Mouse (Mus musculus) lung, embryonic 14.5 days (tissue): ENCODE results near the gene Etnk1. TPM values are rescaled to one million over a fixed set of nuclear protein-coding genes. Genes with fewer than 3 reads are reported as not detected.

ENCODE experiments used
- ATAC-seq: fragments of 200-750 bp; cut with Nextera tagmentation; 2 replicates; pipeline ENCODE4 v1.8.0; 2017; ENCODE audit warnings: mild to moderate bottlenecking, moderate TSS enrichment, moderate library complexity; ENCODE audit not compliant: insufficient read depth
- DNase-seq: peaks from one replicate; pipeline ENCODE4 v3.0.0-alpha.2; 2015
- H3K27ac ChIP-seq: fragments of 300-500 bp; sonication (generic); 2 replicates; pipeline ENCODE4 v1.5.1; 2014; ENCODE audit warnings: low read depth, mild to moderate bottlenecking, moderate library complexity
- H3K27me3 ChIP-seq: fragments of 300-500 bp; sonication (generic); 2 replicates; pipeline ENCODE4 v1.6.1; 2014; ENCODE audit warnings: low read length, control low read depth; ENCODE audit not compliant: insufficient read depth
- H3K36me3 ChIP-seq: fragments of 300-500 bp; sonication (generic); 2 replicates; pipeline ENCODE4 v1.6.1; 2014; ENCODE audit warnings: control low read depth; ENCODE audit not compliant: insufficient read depth
- H3K4me1 ChIP-seq: fragments of 300-500 bp; sonication (generic); 2 replicates; pipeline ENCODE4 v1.6.1; 2014; ENCODE audit warnings: antibody characterized with exemption, control low read depth; ENCODE audit not compliant: insufficient read depth
- H3K4me2 ChIP-seq: fragments of 300-500 bp; sonication (generic); 2 replicates; pipeline ENCODE4 v1.6.1; 2014; ENCODE audit warnings: mild to moderate bottlenecking
- H3K4me3 ChIP-seq: fragments of 300-500 bp; sonication (generic); 2 replicates; pipeline ENCODE4 v1.5.1; 2014; ENCODE audit warnings: low read depth, low read length
- H3K9ac ChIP-seq: fragments of 300-500 bp; sonication (generic); 2 replicates; pipeline ENCODE4 v1.6.1; 2014
- H3K9me3 ChIP-seq: fragments of 300-500 bp; sonication (generic); 2 replicates; pipeline ENCODE4 v1.6.1; 2016; ENCODE audit warnings: low read depth, low read length, control low read depth
- CTCF ChIP-seq: IDR thresholded peaks from 2 replicates; pipeline ENCODE4 v1.5.1; 2016; ENCODE audit warnings: antibody characterized with exemption, low read depth
- WGBS: fragments of 180-500 bp; shearing (Covaris S2); extraction: QIAGEN DNeasy Blood & Tissue Kit; methylation state at CpG from one replicate; pipeline ENCODE4 v1.1.7; 2014; 5-methylcytosine and 5-hydroxymethylcytosine counted together
- polyA plus RNA-seq: library from polyadenylated mRNA; unstranded; fragments of >200 nt; fragmentation: Nextera tagmentation; extraction: Ambion mirVana; gene quantifications from 2 replicates; pipeline ENCODE4 v1.2.1, GENCODE M21; 2014

The Etnk1 gene
- polyA plus RNA-seq, 1 experiment from 2014 or later = 23.3 TPM

- 73% methylated on average over 2 of the region's 2 CpGs for WGBS
- Histone ChIP-seq H3K9me3 (no peaks in the 10 kb centered on the region), H3K4me2 (no peak overlapping the region), H3K36me3 (no peaks in the 10 kb centered on the region), H3K27me3 (no peaks in the 10 kb centered on the region), H3K9ac (no peak overlapping the region), H3K27ac (no peak overlapping the region), H3K4me1 (no peaks in the 10 kb centered on the region), H3K4me3 (no peak overlapping the region)
- no peak for TF ChIP-seq CTCF
- no peak for ATAC-seq
- DNase-seq = no peak
Measured at GRCm38 (mm10) chr6:143230888-143231287, 63.9 kb downstream of the Etnk1 start.

GRCm38 (mm10) chr6:143232718-143233117 lies 65.7 kb downstream of the Etnk1 start:
- TF ChIP-seq CTCF = no peak
- ATAC-seq (no peak), DNase-seq (no peak)
- H3K27me3 ChIP-seq = no peaks in the 10 kb centered on the region
- no peak overlapping the region for H3K4me2 ChIP-seq
- no peaks in the 10 kb centered on the region; the same call in 1 of the 2 replicates for H3K4me1 ChIP-seq
- H3K36me3 ChIP-seq = no peaks in the 10 kb centered on the region
- no peak overlapping the region for H3K9ac ChIP-seq
- 85% methylated on average over 11 of the region's 11 CpGs for WGBS
- no peak overlapping the region for H3K27ac ChIP-seq
- H3K4me3 ChIP-seq = no peak overlapping the region
- H3K9me3 ChIP-seq = no peaks in the 10 kb centered on the region

GRCm38 (mm10) chr6:143234868-143235267 lies 67.8 kb downstream of the Etnk1 start:
- Histone ChIP-seq H3K4me1 (no peaks in the 10 kb centered on the region; the same call in 1 of the 2 replicates), H3K4me2 (no peak overlapping the region), H3K27me3 (no peaks in the 10 kb centered on the region), H3K4me3 (no peak overlapping the region), H3K36me3 (no peaks in the 10 kb centered on the region), H3K9me3 (no peaks in the 10 kb centered on the region), H3K27ac (no peak overlapping the region), H3K9ac (no peak overlapping the region)
- no peak for TF ChIP-seq CTCF
- WGBS = 74% methylated on average over 8 of the region's 8 CpGs
- ATAC-seq (no peak), DNase-seq (no peak)

- DNase-seq = no peak
- Histone ChIP-seq H3K9me3 (no peaks in the 10 kb centered on the region), H3K27ac (no peak overlapping the region), H3K4me2 (no peak overlapping the region), H3K36me3 (no peaks in the 10 kb centered on the region), H3K27me3 (no peaks in the 10 kb centered on the region), H3K9ac (no peak overlapping the region), H3K4me3 (no peak overlapping the region), H3K4me1 (no peaks in the 10 kb centered on the region; the same call in 1 of the 2 replicates)
- ATAC-seq = no peak
- 67% methylated on average over 21 of the region's 21 CpGs for WGBS
- no peak for TF ChIP-seq CTCF
Measured at GRCm38 (mm10) chr6:143239362-143240074, 72.5 kb downstream of the Etnk1 start.

GRCm38 (mm10) chr6:143243191-143243590 lies 76.2 kb downstream of the Etnk1 start:
- H3K27ac ChIP-seq = no peak overlapping the region
- 70% methylated on average over 5 of the region's 5 CpGs for WGBS
- no peak overlapping the region for H3K9ac ChIP-seq
- H3K4me3 ChIP-seq = no peak overlapping the region
- H3K4me2 ChIP-seq = no peak overlapping the region
- H3K36me3 ChIP-seq = no peaks in the 10 kb centered on the region
- H3K4me1 ChIP-seq = no peaks in the 10 kb centered on the region
- no peaks in the 10 kb centered on the region for H3K27me3 ChIP-seq
- no peak for TF ChIP-seq CTCF
- ATAC-seq (no peak), DNase-seq (no peak)
- no peaks in the 10 kb centered on the region for H3K9me3 ChIP-seq

GRCm38 (mm10) chr6:143257921-143258320 lies 90.9 kb downstream of the Etnk1 start:
- H3K9me3 ChIP-seq = no peaks in the 10 kb centered on the region
- no peak overlapping the region for H3K4me3 ChIP-seq
- no peak overlapping the region for H3K9ac ChIP-seq
- ATAC-seq = no peak
- WGBS = 77% methylated on average over 4 of the region's 4 CpGs
- no peaks in the 10 kb centered on the region for H3K27me3 ChIP-seq
- H3K36me3 ChIP-seq = no peaks in the 10 kb centered on the region
- DNase-seq = no peak
- no peaks in the 10 kb centered on the region for H3K4me1 ChIP-seq
- no peak overlapping the region for H3K27ac ChIP-seq
- H3K4me2 ChIP-seq = no peak overlapping the region
- no peak for TF ChIP-seq CTCF

GRCm38 (mm10) chr6:143259169-143259629 lies 92.2 kb downstream of the Etnk1 start:
- Histone ChIP-seq H3K9me3 (no peaks in the 10 kb centered on the region), H3K36me3 (no peaks in the 10 kb centered on the region), H3K27me3 (no peaks in the 10 kb centered on the region), H3K27ac (no peak overlapping the region), H3K9ac (no peak overlapping the region), H3K4me2 (no peak overlapping the region), H3K4me1 (no peaks in the 10 kb centered on the region), H3K4me3 (no peak overlapping the region)
- 70% methylated on average over 17 of the region's 17 CpGs for WGBS
- DNase-seq = no peak
- TF ChIP-seq CTCF = no peak
- no peak for ATAC-seq
